Mouse (Mus musculus) megakaryocyte-erythroid progenitor cell, adult 5 weeks (primary cell): ENCODE results near the gene Gm3618. TPM values are rescaled to one million over a fixed set of nuclear protein-coding genes. Genes with fewer than 3 reads are reported as not detected.

Experiments used
- polyA plus RNA-seq: library from polyadenylated mRNA; stranded (reverse); fragments of >175 nt; gene quantifications from 2 replicates; pipeline ENCODE4 v1.2.3, GENCODE M21; 2012

Gene Gm3618
- not detected in 2 replicates for polyA plus RNA-seq

DNA sequence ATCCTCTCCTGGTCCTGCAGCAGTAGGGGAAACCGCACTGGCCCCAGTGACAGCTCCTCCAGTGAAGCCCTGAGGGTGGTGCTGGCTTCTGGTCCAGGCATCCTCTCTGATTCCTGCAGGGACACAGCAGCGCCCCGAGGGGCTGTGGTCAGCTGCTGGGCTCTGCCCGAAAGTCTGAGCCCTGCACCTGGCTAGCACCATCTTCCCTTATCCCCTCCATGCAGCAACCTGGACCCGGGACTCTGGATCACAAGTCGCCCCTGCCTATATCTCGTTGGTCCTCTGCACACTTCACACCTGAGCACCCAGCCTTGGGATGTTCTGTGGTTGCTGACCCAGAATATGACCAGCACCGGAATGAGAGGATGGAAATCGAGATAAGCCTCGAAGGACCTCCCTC lies at the start of gene Gm3618:
Gene Gm3618 (minus strand): TSS at position 101 of the 400 bp plus-strand sequence.

GRCm38 (mm10) chr14:6390219-6390618 lies 46.7 kb upstream of the Gm3618 start, which contains the start of gene Gm16440:
TSS of gene Gm16440 (minus strand) at chr14:6390319.

GRCm38 (mm10) chr14:6304743-6305142 lies 38.7 kb downstream of the Gm3618 start, which contains the start of gene Gm21103:
TSS of gene Gm21103 (minus strand) at chr14:6304843.

GRCm38 (mm10) chr14:6286931-6287715 lies 56.4 kb downstream of the Gm3618 start, which contains the start of gene Gm3411:
TSS of gene Gm3411 (minus strand) at chr14:6287250.

Other genes starting within 250 kb of the Gm3618 start
- 0.22 TPM in 1 of 2 replicates, not detected in the other for gene Gm8206, start 249.7 kb downstream of the Gm3618 start, polyA plus RNA-seq
- gene Gm3468, start 235.0 kb downstream of the Gm3618 start, polyA plus RNA-seq, result 0.09 TPM in 1 of 2 replicates, not detected in the other
- not detected in 2 replicates for gene Gm3476, start 217.9 kb downstream of the Gm3618 start, polyA plus RNA-seq
- not detected in 2 replicates for gene Gm21560, start 124.4 kb downstream of the Gm3618 start, polyA plus RNA-seq
- not detected in 2 replicates for gene Gm3411, start 56.4 kb downstream of the Gm3618 start, polyA plus RNA-seq
- gene Gm21103, start 38.8 kb downstream of the Gm3618 start, polyA plus RNA-seq, result not detected in 2 replicates
- not detected in 2 replicates for gene Gm16440, start 46.6 kb upstream of the Gm3618 start, polyA plus RNA-seq
- gene Gm3591, start 68.8 kb upstream of the Gm3618 start, polyA plus RNA-seq, result not detected in 2 replicates
- gene Gm3594, start 100.9 kb upstream of the Gm3618 start, polyA plus RNA-seq, result not detected in 2 replicates
- gene Gm8356, start 193.6 kb upstream of the Gm3618 start, polyA plus RNA-seq, result 0.24 TPM in 1 of 2 replicates, not detected in the other
- not detected in 2 replicates for gene Gm3629, start 246.9 kb upstream of the Gm3618 start, polyA plus RNA-seq